Mouse (Mus musculus) neural tube, embryonic 14.5 days (tissue): ENCODE results near the gene Cdk2. TPM values are rescaled to one million over a fixed set of nuclear protein-coding genes. Genes with fewer than 3 reads are reported as not detected.

ENCODE experiments used
- ATAC-seq: fragments of 200-750 bp; cut with Nextera tagmentation; 2 replicates; pipeline ENCODE4 v1.8.0; 2017; ENCODE audit warnings: low read depth, mild to moderate bottlenecking, moderate TSS enrichment, moderate library complexity
- H3K27ac ChIP-seq: fragments of 300-500 bp; sonication (generic); 2 replicates; pipeline ENCODE4 v1.5.1; 2014; ENCODE audit warnings: low read depth, mild to moderate bottlenecking, control low read depth, low read length, moderate library complexity, mixed read lengths
- H3K27me3 ChIP-seq: fragments of 300-500 bp; sonication (generic); 2 replicates; pipeline ENCODE4 v1.6.1; 2014; ENCODE audit warnings: low read length; ENCODE audit not compliant: control insufficient read depth, insufficient read depth
- H3K36me3 ChIP-seq: fragments of 300-500 bp; sonication (generic); 2 replicates; pipeline ENCODE4 v1.6.1; 2014; ENCODE audit warnings: low read length, mixed read lengths; ENCODE audit not compliant: control insufficient read depth, insufficient read depth
- H3K4me1 ChIP-seq: fragments of 300-500 bp; sonication (generic); 2 replicates; pipeline ENCODE4 v1.6.1; 2014; ENCODE audit warnings: low read length; ENCODE audit not compliant: control insufficient read depth, insufficient read depth
- H3K4me2 ChIP-seq: fragments of 300-500 bp; sonication (generic); 2 replicates; pipeline ENCODE4 v1.6.1; 2014; ENCODE audit warnings: mild to moderate bottlenecking, low read depth, low read length, control low read depth
- H3K4me3 ChIP-seq: fragments of 300-500 bp; sonication (generic); 2 replicates; pipeline ENCODE4 v1.5.1; 2014; ENCODE audit warnings: low read depth, low read length, control low read depth, mixed read lengths
- H3K9ac ChIP-seq: fragments of 300-500 bp; sonication (generic); replicated peaks from 2 replicates; pipeline ENCODE4 v1.6.1; 2014; ENCODE audit warnings: low read depth, mild to moderate bottlenecking, control low read depth, low read length, mixed read lengths
- H3K9me3 ChIP-seq: fragments of 300-500 bp; sonication (generic); 2 replicates; pipeline ENCODE4 v1.6.1; 2016; ENCODE audit warnings: low read length; ENCODE audit not compliant: control insufficient read depth
- WGBS: fragments of 180-500 bp; shearing (Covaris S2); extraction: QIAGEN DNeasy Blood & Tissue Kit; methylation state at CpG from one replicate; pipeline ENCODE4 v1.1.7; 2014; 5-methylcytosine and 5-hydroxymethylcytosine counted together
- polyA plus RNA-seq: library from polyadenylated mRNA; unstranded; fragments of >200 nt; fragmentation: Nextera tagmentation; extraction: Ambion mirVana; gene quantifications from 2 replicates; pipeline ENCODE4 v1.2.1, GENCODE M21; 2014

Gene Cdk2
- polyA plus RNA-seq, 1 experiment from 2014 or later: 8.6 TPM

GRCm38 (mm10) chr10:128653866-128654265 is 51.0 kb downstream of the Cdk2 start:
- WGBS: 69% methylated on average over 4 of the region's 4 CpGs
- ATAC-seq: no peak
- no peaks in the 10 kb centered on the region for H3K4me1 ChIP-seq
- no peaks in the 10 kb centered on the region for H3K36me3 ChIP-seq
- no peak overlapping the region for H3K4me3 ChIP-seq
- H3K27me3 ChIP-seq: no peaks in the 10 kb centered on the region
- H3K9ac ChIP-seq: no peak overlapping the region
- no peak overlapping the region for H3K27ac ChIP-seq
- no peaks in the 10 kb centered on the region for H3K9me3 ChIP-seq
- H3K4me2 ChIP-seq: no peak overlapping the region

Other genes with a start within 250 kb of the Cdk2 start
- 179 and 205 TPM in 2 replicates for gene Smarcc2, start 245.8 kb downstream of the Cdk2 start, polyA plus RNA-seq
- gene Myl6, start 210.9 kb downstream of the Cdk2 start, polyA plus RNA-seq: 831 and 835 TPM in 2 replicates
- 6.4 and 8.9 TPM in 2 replicates for gene Myl6b, start 206.3 kb downstream of the Cdk2 start, polyA plus RNA-seq
- gene Esyt1, start 179.2 kb downstream of the Cdk2 start, polyA plus RNA-seq: 10.0 and 25.9 TPM in 2 replicates
- gene Zc3h10, start 157.3 kb downstream of the Cdk2 start, polyA plus RNA-seq: 11.7 and 18.1 TPM in 2 replicates
- gene Rpl41, start 155.7 kb downstream of the Cdk2 start, polyA plus RNA-seq: 2,344 and 2,479 TPM in 2 replicates
- gene Pa2g4, start 139.0 kb downstream of the Cdk2 start, polyA plus RNA-seq: 127 and 132 TPM in 2 replicates
- 1.4 and 6.0 TPM in 2 replicates for gene Erbb3, start 115.4 kb downstream of the Cdk2 start, polyA plus RNA-seq
- gene Rps26, start 78.3 kb downstream of the Cdk2 start, polyA plus RNA-seq: 454 and 493 TPM in 2 replicates
- gene Ikzf4, start 59.0 kb downstream of the Cdk2 start, polyA plus RNA-seq: 20.3 and 22.9 TPM in 2 replicates
- gene Suox, start 31.0 kb downstream of the Cdk2 start, polyA plus RNA-seq: 13.1 and 14.6 TPM in 2 replicates
- 87.4 and 98.6 TPM in 2 replicates for gene Rab5b, start 8.8 kb downstream of the Cdk2 start, polyA plus RNA-seq
- gene Pmel, start 836 bp downstream of the Cdk2 start, polyA plus RNA-seq: 0.63 and 0.99 TPM in 2 replicates
- gene Dgka, start 39.8 kb upstream of the Cdk2 start, polyA plus RNA-seq: 7.8 and 9.2 TPM in 2 replicates
- gene Pym1, start 42.9 kb upstream of the Cdk2 start, polyA plus RNA-seq: 36.0 and 41.9 TPM in 2 replicates
- 0.70 and 0.71 TPM in 2 replicates for gene Mmp19, start 85.9 kb upstream of the Cdk2 start, polyA plus RNA-seq
- gene Dnajc14, start 99.0 kb upstream of the Cdk2 start, polyA plus RNA-seq: 35.6 and 42.1 TPM in 2 replicates
- gene Tmem198b, start 99.3 kb upstream of the Cdk2 start, polyA plus RNA-seq: 13.9 and 16.6 TPM in 2 replicates
- 146 and 168 TPM in 2 replicates for gene Sarnp, start 112.3 kb upstream of the Cdk2 start, polyA plus RNA-seq
- 21.2 and 21.9 TPM in 2 replicates for gene Ormdl2, start 116.6 kb upstream of the Cdk2 start, polyA plus RNA-seq
- 8.2 and 8.6 TPM in 2 replicates for gene Gdf11, start 186.7 kb upstream of the Cdk2 start, polyA plus RNA-seq
- 146 and 210 TPM in 2 replicates for gene Cd63, start 196.0 kb upstream of the Cdk2 start, polyA plus RNA-seq
- 18.4 and 19.7 TPM in 2 replicates for gene Rdh5, start 217.9 kb upstream of the Cdk2 start, polyA plus RNA-seq
- 258 and 280 TPM in 2 replicates for gene Bloc1s1, start 219.0 kb upstream of the Cdk2 start, polyA plus RNA-seq
- gene Itga7, start 228.8 kb upstream of the Cdk2 start, polyA plus RNA-seq: 3.3 and 10.3 TPM in 2 replicates